Mouse (Mus musculus): ENCODE measurements around the gene Pdpr. TPM values are rescaled to one million over a fixed set of nuclear protein-coding genes. Genes with fewer than 3 reads are reported as not detected.
A peak's percentile ranks its signal among the peaks of the same experiment; 100 is the strongest.
"Not testable (repeated sequence)": the region's sequence is repeated elsewhere in the genome, so short reads cannot be mapped to it uniquely, and the experiment has no call there.

The Pdpr gene
- total RNA-seq, 2 experiments from 2014 or later, result 11.4 to 18.6 TPM

DNA sequence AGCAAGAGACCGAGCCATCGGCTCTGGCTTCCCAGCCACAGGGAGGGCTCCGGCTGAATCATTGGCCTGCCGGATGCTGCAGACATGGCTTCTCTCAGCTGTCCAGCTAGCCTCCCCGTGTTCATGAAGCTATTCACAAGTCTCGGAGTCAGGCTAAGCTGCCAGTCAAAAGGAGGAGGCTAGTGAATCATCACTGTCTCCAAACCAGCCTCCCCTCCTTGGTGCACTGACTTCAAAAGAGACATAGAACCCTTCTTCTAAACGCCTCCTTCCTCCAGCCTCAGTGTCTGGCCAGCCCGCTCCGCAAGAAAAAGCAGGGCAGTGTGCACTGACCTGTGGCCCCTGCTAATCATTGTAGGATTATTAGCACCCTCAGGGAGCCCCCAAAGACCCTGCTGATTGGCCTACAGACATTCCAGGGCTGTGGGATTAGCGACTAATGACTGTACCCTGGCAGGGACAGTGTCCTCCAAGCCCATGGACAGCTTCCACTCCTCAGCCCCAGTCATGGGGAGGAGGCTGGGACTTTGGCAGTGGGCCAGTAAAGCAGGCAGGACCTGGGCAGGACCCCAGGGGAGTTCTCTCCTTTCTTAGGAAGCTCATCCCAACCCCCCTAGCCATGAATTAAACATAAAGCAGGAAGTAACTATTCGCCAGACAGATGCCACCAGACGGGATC lies 12.7 kb upstream of the Pdpr start:
- no peak for ATAC-seq (replicated peaks; ENCODE audit: low FRiP score, low TSS enrichment, poor library complexity, severe bottlenecking)

- ATAC-seq (replicated peaks; ENCODE audit: low FRiP score, low TSS enrichment, poor library complexity, severe bottlenecking), result not testable (repeated sequence)
Measured at GRCm38 (mm10) chr8:111083936-111084335, 10.5 kb upstream of the Pdpr start.

- ATAC-seq (replicated peaks; ENCODE audit: low FRiP score, low TSS enrichment, poor library complexity, severe bottlenecking), result peak; percentile 72
Measured at GRCm38 (mm10) chr8:111090126-111090525, 4.3 kb upstream of the Pdpr start.

DNA sequence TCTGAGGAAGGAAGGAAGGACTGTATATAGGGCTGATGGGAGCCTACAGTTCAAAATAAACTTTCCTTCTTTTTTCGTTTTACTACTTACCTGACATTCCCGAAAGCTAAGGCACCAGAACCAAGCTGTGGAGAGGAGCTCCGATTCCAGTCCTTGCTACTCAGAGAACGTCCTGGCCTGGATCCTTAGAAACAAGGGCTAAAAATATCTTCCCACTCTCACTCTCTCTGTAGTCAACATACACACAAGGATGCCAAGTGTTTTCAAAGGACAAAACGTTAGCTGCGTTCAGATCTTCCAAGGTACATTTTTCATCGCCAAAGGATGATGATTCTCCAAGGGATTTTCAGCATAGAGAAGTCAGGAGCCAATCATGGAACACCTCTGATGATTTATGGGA lies 2.7 kb upstream of the Pdpr start:
- no peak for ATAC-seq (replicated peaks; ENCODE audit: low FRiP score, low TSS enrichment, poor library complexity, severe bottlenecking)

GRCm38 (mm10) chr8:111092326-111092725 lies 2.1 kb upstream of the Pdpr start, which contains the start of gene Clec18a:
Gene Clec18a (minus strand): TSS chr8:111092426.
- ATAC-seq (replicated peaks; ENCODE audit: low FRiP score, low TSS enrichment, poor library complexity, severe bottlenecking), result not testable (repeated sequence)

- peak; percentile 51 for ATAC-seq (replicated peaks; ENCODE audit: low FRiP score, low TSS enrichment, poor library complexity, severe bottlenecking)
Measured at GRCm38 (mm10) chr8:111094719-111095302, 381 bp downstream of the Pdpr start.

DNA sequence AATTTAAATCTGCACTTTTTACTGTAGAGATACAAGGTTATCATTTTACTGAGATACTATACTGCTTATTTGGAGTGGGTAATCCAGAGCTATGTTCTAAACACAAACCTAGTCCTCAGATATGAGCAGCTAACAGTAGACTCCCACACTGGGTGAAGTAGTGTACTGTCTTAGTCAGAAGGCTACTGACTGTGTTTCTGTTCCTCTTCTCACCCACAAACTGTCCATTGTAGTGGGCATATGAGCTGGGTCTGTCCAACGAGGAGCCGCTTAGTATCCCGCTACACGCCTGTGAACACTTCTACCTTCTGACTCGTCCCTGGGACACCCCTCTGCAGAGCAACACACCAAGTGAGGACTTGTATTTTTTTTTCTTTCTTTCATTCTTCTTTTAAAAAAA lies 20.5 kb downstream of the Pdpr start:
- ATAC-seq (replicated peaks; ENCODE audit: low FRiP score, low TSS enrichment, poor library complexity, severe bottlenecking), result no peak

DNA sequence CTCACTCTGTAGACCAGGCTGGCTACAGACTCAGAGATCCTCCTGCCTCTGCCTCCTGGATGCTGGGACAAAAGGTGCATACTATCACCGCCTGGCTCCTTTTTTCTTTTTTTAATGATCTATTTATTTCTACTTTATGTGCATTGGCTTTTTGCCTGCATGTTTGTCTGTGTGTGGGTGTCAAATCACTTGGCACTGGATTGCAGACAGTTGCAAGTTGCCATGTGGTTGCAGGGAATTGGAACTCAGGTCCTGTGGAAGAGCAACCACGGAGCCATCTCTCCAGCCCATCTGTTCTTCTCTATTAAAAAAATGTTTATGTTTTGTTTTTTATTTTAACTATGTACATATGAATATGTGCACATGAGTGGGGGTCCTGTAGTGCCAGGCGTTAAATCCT lies 25.1 kb downstream of the Pdpr start:
- ATAC-seq (replicated peaks; ENCODE audit: low FRiP score, low TSS enrichment, poor library complexity, severe bottlenecking), result no peak

DNA sequence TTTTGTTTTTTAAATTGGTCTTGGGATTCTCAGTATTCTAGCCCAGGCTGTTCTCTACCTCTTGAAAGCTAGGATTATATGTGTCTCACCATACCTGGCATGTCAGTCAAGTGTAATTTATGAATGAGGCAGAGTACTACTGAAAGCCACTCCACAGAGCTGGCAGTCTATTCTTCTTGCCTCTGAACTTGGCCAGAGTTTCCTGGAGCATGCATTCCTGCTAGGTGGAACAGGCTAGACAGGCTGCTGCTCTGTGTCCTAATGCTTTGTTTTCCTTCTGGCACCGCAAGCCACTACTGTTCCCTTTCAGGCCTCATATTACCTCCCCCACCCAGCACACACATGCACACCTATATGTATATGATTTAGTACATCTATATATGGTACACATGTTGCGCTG lies 36.3 kb downstream of the Pdpr start:
- ATAC-seq (replicated peaks; ENCODE audit: low FRiP score, low TSS enrichment, poor library complexity, severe bottlenecking), result no peak

DNA sequence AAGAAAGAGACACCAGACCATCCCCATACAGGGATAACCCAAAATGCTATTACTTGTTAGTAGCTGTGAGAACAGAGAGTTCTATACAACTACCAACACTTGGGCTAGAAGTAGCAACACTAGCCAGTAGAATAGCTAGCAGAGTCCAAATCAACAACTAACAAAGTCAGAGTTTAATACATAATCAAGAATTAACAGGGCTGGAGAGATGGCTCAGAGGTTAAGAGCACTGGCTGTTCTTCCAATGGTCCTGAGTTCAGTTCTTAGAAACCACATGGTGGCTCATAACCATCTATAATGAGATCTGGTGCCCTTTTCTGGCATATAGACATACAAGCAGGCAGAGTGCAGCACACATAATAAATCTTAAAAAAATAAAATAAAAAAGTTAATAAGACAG lies 48.1 kb downstream of the Pdpr start:
- ATAC-seq (replicated peaks; ENCODE audit: low FRiP score, low TSS enrichment, poor library complexity, severe bottlenecking), result no peak

DNA sequence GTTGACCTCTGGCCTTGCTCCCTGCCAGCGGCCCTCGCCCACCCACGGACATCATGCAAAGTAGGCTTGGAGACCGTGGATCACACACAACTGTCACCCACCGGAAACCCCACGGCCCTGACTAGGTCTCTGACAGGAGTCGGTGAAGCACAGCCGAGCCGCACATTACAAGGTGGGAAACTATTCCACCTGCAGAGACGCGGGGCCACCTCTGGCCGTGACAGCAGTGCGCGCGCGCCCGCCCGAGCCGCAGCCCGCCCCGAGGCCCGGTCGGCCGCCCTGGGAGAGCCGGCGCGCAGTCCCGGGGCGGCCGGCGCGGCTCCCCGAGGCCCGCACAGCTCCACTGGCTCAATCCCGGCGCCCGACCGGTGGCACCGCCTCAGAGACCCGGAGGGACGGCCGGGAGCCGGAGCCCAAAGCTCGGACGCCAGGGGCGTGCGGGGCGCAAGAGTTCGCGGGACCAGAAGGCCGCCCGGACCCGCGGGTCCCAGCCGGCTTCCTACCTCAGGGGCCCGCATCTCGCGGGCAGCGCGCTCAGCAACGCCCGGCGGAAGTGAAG lies 50.5 kb downstream of the Pdpr start:
- ATAC-seq (replicated peaks; ENCODE audit: low FRiP score, low TSS enrichment, poor library complexity, severe bottlenecking), result peak; percentile 20

DNA sequence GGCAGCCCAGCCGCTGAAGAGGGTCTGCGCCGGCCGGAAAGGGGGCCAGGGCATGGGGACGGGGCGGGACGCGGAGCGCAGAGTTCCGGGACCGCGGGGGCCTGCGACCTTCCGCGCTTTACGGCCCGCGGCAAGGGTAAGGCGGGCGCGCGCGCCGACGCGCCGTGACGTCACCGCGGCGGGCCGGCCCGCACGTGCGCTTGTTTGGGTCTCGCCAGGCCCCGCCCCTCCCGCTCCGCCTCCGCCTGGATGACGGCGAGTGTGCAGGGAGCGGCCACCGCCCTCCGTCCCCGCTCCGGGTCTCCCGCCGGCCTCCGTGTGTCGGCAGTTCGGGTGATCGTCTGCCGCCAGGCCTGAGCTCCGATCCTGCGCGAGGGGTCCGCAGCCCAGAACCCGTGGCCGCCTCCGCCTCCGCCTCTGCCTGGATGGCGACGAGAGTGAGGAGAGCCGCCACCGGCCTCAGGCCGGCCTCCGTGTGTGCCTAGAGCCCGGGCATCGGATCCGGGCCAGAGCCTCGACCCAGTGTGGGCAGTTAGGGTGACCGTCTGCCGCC lies 51.1 kb downstream of the Pdpr start:
- ATAC-seq (replicated peaks; ENCODE audit: low FRiP score, low TSS enrichment, poor library complexity, severe bottlenecking), result peak; percentile 89

- ATAC-seq (replicated peaks; ENCODE audit: low FRiP score, low TSS enrichment, poor library complexity, severe bottlenecking), result no peak
Measured at GRCm38 (mm10) chr8:111155721-111156436, 61.4 kb downstream of the Pdpr start.

DNA sequence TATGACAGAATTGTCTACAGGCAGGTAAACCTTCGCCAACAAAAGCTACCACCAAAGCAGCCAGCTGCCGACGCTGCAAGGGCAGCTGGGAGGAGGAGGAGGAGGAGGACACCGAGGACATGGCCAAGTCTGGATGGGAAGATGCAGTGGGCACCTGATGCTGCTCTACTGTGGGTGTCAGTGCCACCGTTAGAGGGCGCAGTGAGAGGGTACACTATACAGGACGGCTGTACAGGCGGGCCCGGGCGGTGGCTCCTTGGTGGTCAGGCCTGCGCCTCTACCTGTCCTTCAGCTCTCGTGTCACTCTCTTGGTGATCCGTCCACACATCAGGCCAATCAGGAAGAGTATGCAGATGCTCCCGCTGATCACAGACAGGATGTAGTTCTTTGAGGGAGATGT lies 63.2 kb downstream of the Pdpr start:
- peak; percentile 81 for ATAC-seq (replicated peaks; ENCODE audit: low FRiP score, low TSS enrichment, poor library complexity, severe bottlenecking)

DNA sequence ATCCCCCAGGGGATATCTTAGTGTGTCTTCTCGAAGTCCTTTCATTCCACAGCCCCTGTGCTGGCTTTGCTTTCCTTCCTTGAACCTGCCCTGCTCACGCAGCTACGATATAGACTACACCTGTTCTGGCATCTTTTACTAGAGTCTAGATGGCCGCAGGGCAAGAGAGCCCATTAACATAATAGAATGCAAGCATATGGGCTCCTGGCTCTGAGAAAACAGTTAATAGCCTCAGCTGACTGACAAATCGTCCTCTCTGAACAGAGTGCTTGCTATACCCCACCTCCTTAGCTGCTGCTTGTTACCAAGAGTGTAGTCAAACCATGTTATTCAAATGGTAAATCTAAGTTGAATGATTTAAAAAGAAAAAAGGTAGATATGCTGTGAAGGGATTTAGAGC lies 77.2 kb downstream of the Pdpr start:
- ATAC-seq (replicated peaks; ENCODE audit: low FRiP score, low TSS enrichment, poor library complexity, severe bottlenecking), result no peak

DNA sequence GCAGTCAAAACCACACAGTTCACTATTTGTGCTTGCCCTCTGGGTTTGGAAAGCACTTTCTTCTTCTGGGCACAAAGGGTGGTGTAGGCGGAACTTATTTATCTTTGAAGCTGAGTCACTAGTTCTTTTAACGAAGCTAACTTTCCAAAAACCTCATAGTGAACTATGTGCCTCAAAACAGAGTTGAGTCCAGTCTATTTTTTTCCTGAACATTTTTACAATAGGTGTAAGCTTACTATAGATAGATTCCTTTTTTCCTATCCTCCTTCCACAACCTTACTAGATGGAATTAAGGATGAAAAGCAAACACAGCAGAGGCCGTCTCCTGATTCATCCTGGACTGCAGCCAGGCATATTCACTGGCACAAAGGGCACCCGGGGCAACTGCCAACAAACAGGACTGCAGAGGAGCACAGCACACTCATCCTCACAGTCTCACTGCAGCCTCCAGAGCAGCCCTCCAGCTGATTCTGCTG lies 91.1 kb downstream of the Pdpr start:
- ATAC-seq (replicated peaks; ENCODE audit: low FRiP score, low TSS enrichment, poor library complexity, severe bottlenecking), result no peak

All from megakaryocyte-erythroid progenitor cell, adult 5-6 weeks (primary cell).